ENCODE assay signal across 9 mouse cellular contexts in genomic region chr19:9915935-9916334, GRCm38 (mm10). TPM values are rescaled to one million over a fixed set of nuclear protein-coding genes. Genes with fewer than 3 reads are reported as not detected.
DNase-seq lines count a peak whose midpoint lies in the region; ATAC-seq and TF ChIP-seq lines count a peak whose summit lies in the region.
"Had no signal": no experiment of that assay in that cellular context is flagged by ENCODE, and none has a peak within 500 bp of the region (broad histone marks: within the 10 kb centered on the region; RNA-seq: fewer than 3 reads in every experiment).

No protein-coding gene starts in this region.

- H3K9me3 ChIP-seq in liver, postnatal 0 days (ENCODE audit: low read length): no peaks in the 10 kb centered on the region
- H3K9me3 ChIP-seq: stomach, embryonic 15.5 days had no signal

- no peaks in the 10 kb centered on the region for H3K36me3 ChIP-seq in liver, postnatal 0 days (replicated peaks; ENCODE audit: insufficient read depth, low read length)
- H3K36me3 ChIP-seq: stomach, embryonic 15.5 days had no signal

- TF ChIP-seq CTCF in liver, postnatal 0 days (IDR thresholded peaks at IDR 0.05; ENCODE audit: low read depth): peak; percentile 99

- H3K27ac ChIP-seq in liver, postnatal 0 days (ENCODE audit: low read depth): no peak overlapping the region
- H3K27ac ChIP-seq: stomach, embryonic 15.5 days had no signal

- 0% methylated on average over 1 of the region's 1 CpGs for WGBS in liver, postnatal 0 days (ENCODE audit: insufficient replicate concordance)

- TF ChIP-seq EP300 in liver, postnatal 0 days (IDR thresholded peaks at IDR 0.05; ENCODE audit: low read depth): no peak

- DNase-seq in B cell, adult 2 months: peak; percentile 89 to 92
- DNase-seq in T-cell, adult 2 months (ENCODE audit: low spot score): peak; percentile 79
- peak; percentile 48 to 87 for DNase-seq in cerebellum, postnatal 4 days (ENCODE audit: low spot score in 2 of 2)
- peak; percentile 46 to 54 for DNase-seq in gastrocnemius, adult 8-10 months (ENCODE audit: low spot score in 2 of 2)
- peak; percentile 90 for DNase-seq in kidney, postnatal 10 days
- DNase-seq in liver, postnatal 0 days: peak; percentile 86
- DNase-seq in ovary, adult 18-20 months (ENCODE audit: low spot score): peak; percentile 42
- DNase-seq in thymus, postnatal 0 days (ENCODE audit: low spot score): peak; percentile 85

- H3K4me3 ChIP-seq in liver, postnatal 0 days (ENCODE audit: low read depth, low read length): no peak overlapping the region
- H3K4me3 ChIP-seq: stomach, embryonic 15.5 days had no signal

- ATAC-seq in liver, postnatal 0 days: peak; percentile 45; the same call in 1 of the 2 replicates

- H3K4me1 ChIP-seq in liver, postnatal 0 days (ENCODE audit: insufficient read depth): 0 out of 2 replicates have a peak, but pooled peaks cover 3% of the 10 kb centered on the region

- no peak overlapping the region for H3K9ac ChIP-seq in liver, postnatal 0 days (replicated peaks)
- H3K9ac ChIP-seq: stomach, embryonic 15.5 days had no signal

- H3K4me2 ChIP-seq in liver, postnatal 0 days (ENCODE audit: low read depth, low read length): no peak overlapping the region
- H3K4me2 ChIP-seq: stomach, embryonic 15.5 days had no signal

- H3K27me3 ChIP-seq in liver, postnatal 0 days (ENCODE audit: insufficient read depth, low read length): no peaks in the 10 kb centered on the region
- H3K27me3 ChIP-seq: stomach, embryonic 15.5 days had no signal

RNA-seq across cellular contexts. Expression of gene Incenp, which starts 16.6 kb away (rescaled TPM):
- 1 to 10 TPM; 1.5 to 4.6 (median 2.9) TPM for total RNA-seq in gastrocnemius, adult 8-10 months (2022)
- polyA plus RNA-seq in liver, postnatal 0 days (2015; fragmentation: Nextera tagmentation; extraction: Ambion mirVana): 39.9 and 43.4 TPM in 2 replicates
- 102 and 134 TPM in 2 replicates for polyA plus RNA-seq in thymus, postnatal 0 days (2015; fragmentation: Nextera tagmentation; extraction: Ambion mirVana)
